Mouse (Mus musculus) lung, embryonic 16.5 days (tissue): Measurements from ENCODE around the gene Cd274. TPM values are rescaled to one million over a fixed set of nuclear protein-coding genes. Genes with fewer than 3 reads are reported as not detected.

Experiments used
- ATAC-seq: fragments of 200-750 bp; cut with Nextera tagmentation; 2 replicates; pipeline ENCODE4 v1.8.0; 2017; ENCODE audit warnings: low read depth, mild to moderate bottlenecking, moderate library complexity
- H3K27ac ChIP-seq: fragments of 300-500 bp; sonication (generic); 2 replicates; pipeline ENCODE4 v1.5.1; 2014; ENCODE audit warnings: mild to moderate bottlenecking, control low read depth, low read length
- H3K27me3 ChIP-seq: fragments of 300-500 bp; sonication (generic); 2 replicates; pipeline ENCODE4 v1.6.1; 2014; ENCODE audit warnings: low read depth, low read length, mixed read lengths; ENCODE audit not compliant: control insufficient read depth, insufficient read depth
- H3K36me3 ChIP-seq: fragments of 300-500 bp; sonication (generic); 2 replicates; pipeline ENCODE4 v1.6.1; 2014; ENCODE audit warnings: low read length; ENCODE audit not compliant: control insufficient read depth, insufficient read depth
- H3K4me1 ChIP-seq: fragments of 300-500 bp; sonication (generic); replicated peaks from 2 replicates; pipeline ENCODE4 v1.6.1; 2014; ENCODE audit warnings: low read length, mixed read lengths; ENCODE audit not compliant: control insufficient read depth, insufficient read depth
- H3K4me2 ChIP-seq: fragments of 300-500 bp; sonication (generic); 2 replicates; pipeline ENCODE4 v1.6.1; 2014; ENCODE audit warnings: low read depth, low read length, control low read depth
- H3K4me3 ChIP-seq: fragments of 300-500 bp; sonication (generic); 2 replicates; pipeline ENCODE4 v1.5.1; 2014; ENCODE audit warnings: mild to moderate bottlenecking, low read length, control low read depth
- H3K9ac ChIP-seq: fragments of 300-500 bp; sonication (generic); 2 replicates; pipeline ENCODE4 v1.6.1; 2014; ENCODE audit warnings: low read length, control low read depth
- H3K9me3 ChIP-seq: fragments of 300-500 bp; sonication (generic); 2 replicates; pipeline ENCODE4 v1.6.1; 2016; ENCODE audit warnings: low read length; ENCODE audit not compliant: control insufficient read depth
- WGBS: fragments of 180-500 bp; shearing (Covaris S2); extraction: QIAGEN DNeasy Blood & Tissue Kit; methylation state at CpG from one replicate; pipeline ENCODE4 v1.1.7; 2014; 5-methylcytosine and 5-hydroxymethylcytosine counted together
- polyA plus RNA-seq: library from polyadenylated mRNA; unstranded; fragments of >200 nt; fragmentation: Nextera tagmentation; extraction: Ambion mirVana; gene quantifications from 2 replicates; pipeline ENCODE4 v1.2.1, GENCODE M21; 2015

The Cd274 gene
- 0.28 and 0.88 TPM in 2 replicates for polyA plus RNA-seq

DNA sequence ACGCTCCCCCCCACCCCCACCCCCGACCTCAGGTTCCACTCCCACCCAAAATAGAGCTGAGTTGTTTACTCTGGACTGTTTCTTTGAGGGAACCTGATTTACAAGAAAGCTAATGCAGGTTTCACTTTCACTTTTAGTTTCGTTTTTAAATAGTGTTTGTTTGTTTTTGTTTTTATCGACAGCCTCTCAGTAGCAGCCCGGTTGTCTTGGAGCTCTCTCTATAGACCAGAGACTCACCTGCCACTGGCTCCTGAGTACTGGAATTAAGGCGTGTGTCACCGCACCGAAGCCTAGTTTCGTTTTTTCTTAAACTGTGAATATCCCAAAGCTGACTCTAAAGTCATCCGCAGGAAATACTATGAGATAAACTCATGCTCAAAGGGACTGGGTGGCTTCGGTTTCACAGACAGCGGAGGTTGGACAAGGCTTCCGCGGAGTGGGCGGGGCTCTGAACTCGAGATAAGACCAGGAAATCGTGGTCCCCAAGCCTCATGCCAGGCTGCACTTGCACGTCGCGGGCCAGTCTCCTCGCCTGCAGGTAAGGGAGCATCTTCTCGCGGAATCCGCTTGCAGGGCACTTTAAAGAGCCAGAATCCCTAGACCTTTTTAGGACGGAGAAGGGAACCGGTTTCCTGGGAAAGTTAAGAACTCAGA, at the start of gene Cd274, which contains the start of gene Plgrkt:
Cd274 (plus strand) TSS at position 487 of the 654 bp plus-strand sequence.
Plgrkt (minus strand) TSS at position 422 of the 654 bp plus-strand sequence.
- H3K4me2 ChIP-seq, result peak within 1 kb of the TSS; percentile 84
- H3K27me3 ChIP-seq, result no peaks in the 10 kb centered on the region
- no peaks in the 10 kb centered on the region for H3K36me3 ChIP-seq
- H3K9ac ChIP-seq, result peak within 1 kb of the TSS; percentile 49
- H3K9me3 ChIP-seq, result no peaks in the 10 kb centered on the region
- H3K4me3 ChIP-seq, result peak within 1 kb of the TSS; percentile 60
- H3K4me1 ChIP-seq, result peaks cover 7% of the 10 kb centered on the region; the same call in 1 of the 2 replicates
- peak; percentile 84 for ATAC-seq
- H3K27ac ChIP-seq, result no peak within 1 kb of the TSS
- 3% methylated on average over 26 of the region's 26 CpGs for WGBS

GRCm38 (mm10) chr19:29323416-29324049, 43.7 kb upstream of the Cd274 start:
- Histone ChIP-seq H3K9ac (no peak overlapping the region), H3K4me2 (no peak overlapping the region), H3K27me3 (peaks cover 2% of the 10 kb centered on the region; the same call in 1 of the 2 replicates), H3K4me1 (peaks cover 6% of the 10 kb centered on the region), H3K4me3 (no peak overlapping the region), H3K27ac (no peak overlapping the region), H3K36me3 (no peaks in the 10 kb centered on the region), H3K9me3 (no peaks in the 10 kb centered on the region)
- WGBS, result 64% methylated on average over 8 of the region's 8 CpGs
- ATAC-seq, result no peak

DNA sequence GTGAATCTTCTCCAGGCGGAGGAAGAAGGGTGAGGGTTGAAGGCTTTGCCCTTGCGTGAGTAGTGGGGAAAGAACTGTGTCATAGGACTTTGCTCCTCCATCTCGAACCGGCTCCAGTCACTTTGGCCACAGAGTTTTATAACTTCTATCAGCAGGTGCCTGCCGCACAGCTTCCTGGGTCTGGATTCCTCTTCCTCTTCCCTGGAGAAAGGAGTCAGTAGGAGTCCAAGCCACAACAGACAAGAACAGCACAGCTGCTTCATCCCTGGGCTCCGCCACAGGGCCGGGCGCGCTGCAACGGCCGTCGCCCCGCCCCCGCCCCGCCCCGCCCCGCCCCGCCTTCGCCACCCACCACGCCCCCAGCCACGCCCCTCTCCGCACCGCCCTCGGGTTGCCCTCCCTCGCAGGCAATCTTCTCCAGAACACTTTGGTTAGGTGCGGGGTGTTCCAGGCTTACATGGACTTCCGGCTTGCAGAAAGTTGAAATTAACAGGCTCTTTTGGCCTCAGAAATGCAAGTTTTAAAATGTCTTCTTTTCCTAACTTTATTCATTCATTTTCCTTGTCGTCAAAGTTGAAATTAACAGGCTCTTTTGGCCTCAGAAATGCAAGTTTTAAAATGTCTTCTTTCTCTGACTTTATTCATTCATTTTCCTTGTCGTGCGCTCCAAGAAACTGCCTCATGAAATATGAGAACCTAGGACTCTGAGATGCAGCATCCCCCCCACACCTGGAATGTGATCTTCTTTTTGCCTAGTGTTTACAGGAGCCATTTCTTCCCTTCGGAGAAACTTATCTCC, 42.0 kb upstream of the Cd274 start, which contains the start of gene Insl6:
Insl6 (minus strand) TSS at position 304 of the 799 bp plus-strand sequence.
- peak within 1 kb of the TSS; percentile 49 for H3K4me3 ChIP-seq
- H3K9ac ChIP-seq, result peak within 1 kb of the TSS; percentile 47; the same call in 1 of the 2 replicates
- H3K27me3 ChIP-seq, result peaks cover 2% of the 10 kb centered on the region; the same call in 1 of the 2 replicates
- H3K27ac ChIP-seq, result no peak within 1 kb of the TSS
- no peaks in the 10 kb centered on the region for H3K9me3 ChIP-seq
- no peaks in the 10 kb centered on the region for H3K36me3 ChIP-seq
- H3K4me2 ChIP-seq, result peak within 1 kb of the TSS; percentile 82
- peaks cover 6% of the 10 kb centered on the region for H3K4me1 ChIP-seq
- ATAC-seq, result peak; percentile 99
- 2% methylated on average over 23 of the region's 31 CpGs for WGBS

DNA sequence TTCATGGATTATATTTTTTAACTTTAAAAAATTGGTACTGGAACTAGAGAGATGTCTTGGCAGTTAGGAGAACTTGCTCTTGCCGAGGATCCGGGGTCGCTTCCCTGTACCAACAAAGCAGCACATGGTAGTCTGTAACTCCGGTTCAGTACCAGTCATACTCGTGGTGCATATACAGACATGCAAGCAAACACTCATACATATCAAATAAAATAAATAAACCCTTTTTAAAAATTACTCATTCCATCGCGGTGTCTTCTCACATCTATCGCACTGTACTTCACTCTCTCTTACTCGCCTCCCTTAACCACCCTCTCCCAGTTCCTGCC, 41.4 kb upstream of the Cd274 start:
- ATAC-seq, result peak; percentile 7; the same call in 1 of the 2 replicates
- WGBS, result 30% methylated on average over 9 of the region's 9 CpGs
- Histone ChIP-seq H3K9ac (no peak overlapping the region), H3K4me3 (peak overlapping the region; percentile 49), H3K27ac (no peak overlapping the region), H3K4me1 (peaks cover 6% of the 10 kb centered on the region), H3K9me3 (no peaks in the 10 kb centered on the region), H3K27me3 (peaks cover 2% of the 10 kb centered on the region; the same call in 1 of the 2 replicates), H3K36me3 (no peaks in the 10 kb centered on the region), H3K4me2 (peak overlapping the region; percentile 82)

GRCm38 (mm10) chr19:29326396-29326795, 40.9 kb upstream of the Cd274 start:
- H3K9ac ChIP-seq, result no peak overlapping the region
- ATAC-seq, result no peak
- H3K27me3 ChIP-seq, result peaks cover 2% of the 10 kb centered on the region; the same call in 1 of the 2 replicates
- no peaks in the 10 kb centered on the region for H3K9me3 ChIP-seq
- 82% methylated on average over 4 of the region's 4 CpGs for WGBS
- H3K4me1 ChIP-seq, result peaks cover 6% of the 10 kb centered on the region
- H3K4me3 ChIP-seq, result no peak overlapping the region
- H3K4me2 ChIP-seq, result no peak overlapping the region
- no peak overlapping the region for H3K27ac ChIP-seq
- no peaks in the 10 kb centered on the region for H3K36me3 ChIP-seq

DNA sequence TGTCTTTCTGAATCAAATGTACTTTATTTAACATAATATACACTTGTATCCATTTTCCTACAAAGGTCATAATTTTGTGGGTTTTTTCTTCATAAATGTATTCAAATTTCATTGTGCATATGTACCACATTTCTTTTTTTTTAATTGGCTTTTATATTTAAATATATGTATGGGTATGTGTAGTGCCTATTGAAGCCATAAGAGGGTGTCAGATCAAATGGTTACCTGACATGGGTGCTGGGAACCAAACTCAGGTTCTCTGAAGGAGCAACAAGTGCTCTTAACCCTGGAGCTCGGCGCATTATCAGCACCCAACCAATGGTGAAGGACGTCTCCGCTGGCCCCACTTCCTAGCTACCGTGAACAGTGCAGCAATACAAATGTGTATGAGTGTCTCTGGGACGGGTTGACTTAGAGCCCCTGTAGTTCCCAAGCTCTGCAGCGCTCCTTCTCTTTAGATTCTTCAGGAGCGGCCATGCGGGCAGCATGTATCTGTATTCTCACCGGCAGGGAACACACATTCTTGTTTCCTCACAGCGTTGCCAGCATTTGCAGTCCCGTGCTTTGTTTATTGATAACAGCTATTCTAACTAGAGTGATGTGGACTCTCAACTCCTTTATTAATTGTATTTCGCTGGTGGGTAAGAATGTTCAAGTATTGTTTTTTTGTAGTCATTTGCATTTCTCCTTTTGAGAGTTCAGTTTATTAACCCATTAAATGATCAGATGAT, 40.3 kb upstream of the Cd274 start:
- Histone ChIP-seq H3K27ac (no peak overlapping the region), H3K9me3 (no peaks in the 10 kb centered on the region), H3K36me3 (no peaks in the 10 kb centered on the region), H3K9ac (no peak overlapping the region), H3K4me3 (no peak overlapping the region), H3K4me1 (peaks cover 6% of the 10 kb centered on the region), H3K4me2 (no peak overlapping the region), H3K27me3 (peaks cover 2% of the 10 kb centered on the region; the same call in 1 of the 2 replicates)
- 70% methylated on average over 13 of the region's 13 CpGs for WGBS
- no peak for ATAC-seq

DNA sequence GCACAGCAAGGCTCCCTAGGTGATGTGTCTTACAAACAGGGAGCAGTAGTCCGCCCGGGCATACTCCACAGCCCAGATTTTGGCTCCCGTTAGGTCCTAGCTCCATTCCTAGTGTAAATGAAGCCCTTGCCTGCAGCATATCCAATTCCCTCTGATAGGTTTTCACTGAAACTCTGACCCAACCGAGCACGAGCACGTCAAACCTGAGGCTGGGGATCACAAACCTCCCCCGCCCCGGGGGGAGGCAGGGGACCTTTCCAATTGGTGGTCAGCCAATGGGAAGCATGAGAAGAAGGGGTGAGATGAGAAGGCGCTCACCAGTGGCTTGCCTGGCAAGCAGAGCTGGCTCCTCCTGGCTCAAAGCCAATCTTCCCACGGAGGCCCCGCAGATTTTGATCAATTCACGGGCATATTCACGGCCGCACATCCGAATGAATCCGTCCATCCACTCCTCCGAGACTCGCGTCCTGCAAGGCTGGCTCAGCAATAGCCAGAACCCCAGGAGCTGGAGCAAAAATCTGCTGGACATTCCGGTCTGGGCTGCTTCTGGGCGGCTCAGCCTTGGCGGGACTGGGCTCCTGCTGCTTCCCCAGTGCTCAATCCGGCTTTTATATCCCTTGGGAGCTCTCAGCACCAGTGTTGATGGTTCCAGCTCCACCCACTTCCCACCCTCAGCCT, 33.0 kb upstream of the Cd274 start, which contains the start of gene Rln1:
Rln1 (minus strand) TSS at position 603 of the 678 bp plus-strand sequence.
- Histone ChIP-seq H3K4me1 (no peaks in the 10 kb centered on the region; the same call in 1 of the 2 replicates), H3K9ac (peak within 1 kb of the TSS; percentile 46), H3K9me3 (no peaks in the 10 kb centered on the region), H3K4me3 (peak within 1 kb of the TSS; percentile 31), H3K36me3 (no peaks in the 10 kb centered on the region), H3K27me3 (peaks cover 8% of the 10 kb centered on the region; the same call in 1 of the 2 replicates), H3K27ac (no peak within 1 kb of the TSS), H3K4me2 (peak within 1 kb of the TSS; percentile 60)
- WGBS, result 3% methylated on average over 23 of the region's 23 CpGs
- peak; percentile 66; the same call in 1 of the 2 replicates for ATAC-seq

- H3K9ac ChIP-seq, result no peak overlapping the region
- H3K4me1 ChIP-seq, result no peaks in the 10 kb centered on the region; the same call in 1 of the 2 replicates
- no peaks in the 10 kb centered on the region for H3K36me3 ChIP-seq
- H3K27ac ChIP-seq, result no peak overlapping the region
- no peak for ATAC-seq
- 94% methylated on average over 2 of the region's 2 CpGs for WGBS
- no peak overlapping the region for H3K4me2 ChIP-seq
- no peaks in the 10 kb centered on the region for H3K9me3 ChIP-seq
- no peak overlapping the region for H3K4me3 ChIP-seq
- H3K27me3 ChIP-seq, result peaks cover 8% of the 10 kb centered on the region; the same call in 1 of the 2 replicates
These were observed 30.6 kb upstream of the Cd274 start for GRCm38 (mm10) chr19:29336624-29337023.
